Mouse (Mus musculus): ENCODE results near the gene Ski.

- TF ChIP-seq CTCF (IDR thresholded peaks at IDR 0.05; ENCODE audit: low read depth) (no peak), EP300 (IDR thresholded peaks at IDR 0.05; ENCODE audit: low read depth) (peak; percentile 89)
Observed at GRCm38 (mm10) chr4:155129996-155130395, 92.4 kb downstream of the Ski start.
